Mouse (Mus musculus) retina, adult 2 months (tissue): ENCODE measurements around the gene Myo1f.

Experiments used
- DNase-seq: peaks from one replicate; pipeline ENCODE4 v3.0.0-alpha.2; 2012; ENCODE audit warnings: low read depth, low spot score

Myo1f gene

DNA sequence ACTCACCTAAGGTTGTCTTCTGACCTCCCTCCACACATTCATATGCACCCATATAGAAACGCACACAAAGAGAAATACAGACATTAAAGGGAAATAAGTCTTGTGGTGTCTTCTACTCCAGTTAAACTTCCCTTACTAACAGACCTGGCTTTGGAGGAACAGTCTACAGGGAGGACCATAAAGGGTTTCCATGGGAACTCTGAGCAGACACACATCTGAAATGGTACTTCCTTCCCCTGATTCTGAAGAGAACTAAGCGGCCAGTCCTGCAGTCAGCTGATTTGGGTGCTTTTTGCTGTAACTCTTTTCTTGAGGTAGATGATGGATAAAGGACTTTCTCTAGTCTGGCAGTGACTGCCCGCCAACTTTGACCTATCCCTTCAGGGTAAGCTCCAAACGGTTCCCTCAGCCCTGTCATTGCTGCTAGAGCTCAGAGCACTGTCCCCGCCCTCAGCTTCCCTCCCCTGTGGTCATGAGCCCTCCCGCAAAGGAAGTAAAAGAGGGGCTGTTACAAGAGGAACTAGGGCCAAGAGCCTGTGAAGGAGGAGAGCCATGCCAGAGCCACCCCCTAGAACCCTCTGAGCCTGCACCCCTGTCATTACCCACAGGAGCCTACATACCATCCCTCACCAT lies at the start of gene Myo1f:
Gene Myo1f, plus strand, starts transcription at position 485 of the 633 bp plus-strand sequence.
- no peak for DNase-seq

DNA sequence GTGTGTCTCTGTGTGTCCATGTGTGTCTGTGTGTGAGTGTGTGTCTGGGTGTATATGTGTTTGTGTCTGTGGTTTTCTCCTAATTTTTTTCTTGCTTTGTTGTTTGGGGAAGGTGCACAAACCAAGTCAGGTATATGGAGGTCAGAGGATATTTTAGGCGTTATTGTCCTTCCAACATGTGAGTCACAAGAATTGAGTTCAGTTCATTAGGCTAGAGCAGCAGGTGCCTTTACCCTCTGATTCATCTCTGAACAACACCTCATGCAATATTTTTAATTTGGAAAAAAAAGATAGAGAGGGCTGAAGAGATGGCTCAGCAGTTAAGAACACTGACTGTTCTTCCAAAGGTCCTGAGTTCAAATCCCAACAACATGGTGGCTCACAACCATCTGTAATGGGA lies 47.1 kb upstream of the Myo1f start:
- no peak for DNase-seq

DNA sequence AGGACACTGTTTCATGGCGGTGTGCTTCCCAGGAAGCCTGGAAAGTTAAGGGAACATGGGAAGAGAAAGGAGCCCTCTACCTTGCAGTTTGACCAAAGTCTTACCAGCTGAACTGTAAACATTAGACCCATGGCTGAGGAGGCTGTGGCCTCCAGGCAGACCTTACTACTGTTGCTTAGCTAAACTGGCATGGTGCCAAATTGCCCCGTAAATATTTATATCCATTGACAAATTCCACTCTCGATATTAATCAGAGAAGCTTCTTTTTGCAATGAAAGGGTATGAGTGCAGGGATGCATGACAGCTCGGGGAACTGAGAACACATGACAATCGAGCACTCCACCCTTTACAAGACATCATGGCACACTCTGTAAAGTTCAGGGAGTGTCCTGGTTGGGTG lies 45.3 kb upstream of the Myo1f start:
- DNase-seq = no peak

DNA sequence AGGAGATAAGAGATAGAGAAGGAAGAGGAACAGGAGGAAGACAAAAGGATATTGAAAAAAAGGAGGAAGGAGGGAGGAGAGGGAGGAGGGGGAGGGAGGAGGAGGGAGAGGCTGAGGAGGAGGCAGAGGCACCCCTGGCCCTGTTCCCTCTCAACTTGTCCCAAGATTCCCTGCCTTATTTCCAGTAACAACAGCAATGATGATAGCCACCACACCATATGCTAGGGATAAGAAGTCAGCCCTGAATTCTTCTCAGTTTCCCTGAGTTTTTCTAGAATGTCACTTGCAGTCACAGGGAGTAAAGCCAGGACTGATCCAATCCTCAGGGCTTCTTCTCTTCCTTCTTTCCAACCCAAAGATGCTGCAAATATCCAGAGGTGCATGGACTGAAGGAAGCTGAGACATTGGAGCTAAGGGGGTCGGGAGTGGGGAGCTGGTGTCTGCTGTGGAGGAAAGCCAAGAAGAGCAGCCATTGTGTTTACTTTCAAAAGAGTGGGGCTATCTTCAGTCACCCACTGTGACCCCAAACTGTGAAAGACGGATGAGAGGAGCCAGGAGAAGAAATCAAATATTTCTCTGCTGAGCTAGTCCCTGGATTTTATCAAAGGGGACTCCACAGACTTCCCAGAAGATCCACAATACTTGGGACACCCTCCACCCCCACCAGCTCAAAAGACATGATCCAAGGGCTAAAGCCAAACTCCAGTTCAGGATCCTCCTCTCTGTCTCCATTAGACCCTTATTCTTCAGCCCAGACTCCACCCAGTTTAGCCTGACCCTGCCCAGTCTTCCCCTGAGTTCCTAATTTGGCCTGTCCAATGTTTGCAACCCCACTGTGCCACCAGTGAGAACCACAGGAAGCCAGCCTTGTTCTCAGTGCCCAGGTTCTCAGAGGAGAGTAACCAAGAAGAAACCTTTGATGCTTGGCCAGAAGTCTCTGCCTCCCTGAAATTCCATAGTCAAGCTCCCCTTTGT lies 42.8 kb upstream of the Myo1f start:
- DNase-seq = no peak

DNA sequence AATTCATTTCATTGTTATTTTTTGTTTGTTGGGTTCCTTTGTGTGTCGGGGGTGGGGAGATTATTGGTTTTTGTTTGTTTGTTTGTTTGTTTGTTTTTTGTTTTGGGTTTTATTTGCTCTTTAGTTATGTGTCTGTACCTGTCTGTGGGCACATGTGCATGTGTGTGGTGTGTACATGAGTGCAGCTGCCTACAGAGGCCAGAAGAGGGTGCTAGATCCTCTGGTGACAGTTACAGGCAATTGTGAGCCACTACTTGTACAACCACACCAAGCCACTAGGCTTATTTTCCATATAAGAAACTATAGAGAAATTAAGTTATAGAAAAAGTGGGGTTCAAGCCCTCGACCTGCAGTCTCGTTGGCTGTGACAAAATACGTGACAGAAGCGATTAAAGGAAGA lies 41.6 kb upstream of the Myo1f start:
- DNase-seq = no peak

DNA sequence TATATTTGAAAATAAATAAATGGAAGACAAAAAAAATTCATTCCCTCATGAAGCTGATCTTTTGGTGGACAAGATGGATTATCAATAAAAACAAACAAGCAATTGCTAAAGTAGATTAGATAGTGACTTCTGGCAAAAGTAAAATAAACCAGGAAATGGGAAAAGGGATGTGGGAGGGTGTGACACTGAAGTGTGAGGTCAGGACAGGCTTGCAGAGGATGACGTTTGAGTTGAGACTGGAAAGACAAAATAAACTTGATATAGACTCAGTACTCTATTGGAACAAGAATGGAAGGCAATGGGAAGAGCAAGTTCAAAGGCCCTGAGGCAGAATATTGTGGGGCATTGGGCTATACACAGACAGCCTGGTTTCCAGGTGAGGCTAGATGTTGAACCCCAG lies 35.1 kb upstream of the Myo1f start:
- DNase-seq = no peak

DNA sequence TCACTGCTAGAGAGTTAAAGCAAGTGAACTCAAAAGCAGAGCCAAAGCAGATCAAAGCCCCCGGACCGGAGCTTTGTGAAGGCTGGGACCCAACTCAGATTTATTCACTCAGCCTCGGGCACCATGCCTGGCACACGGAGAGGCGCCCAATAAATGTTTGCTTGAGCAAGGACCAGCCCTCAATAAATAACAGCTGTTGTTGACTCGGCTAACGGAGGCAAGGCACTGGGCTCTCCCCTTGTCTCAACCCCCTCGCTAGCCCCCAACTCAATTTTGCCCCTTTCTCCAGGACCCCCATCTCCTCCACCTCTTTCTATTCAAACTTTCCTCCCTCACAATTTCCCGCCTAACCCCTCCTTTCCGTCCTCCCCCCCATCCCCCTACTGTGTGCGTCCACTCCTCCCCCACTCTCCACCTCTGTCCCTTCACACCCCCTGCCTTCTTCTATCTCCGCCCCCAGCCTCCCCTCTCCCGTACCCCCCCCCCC lies 32.0 kb upstream of the Myo1f start:
- DNase-seq = no peak

DNA sequence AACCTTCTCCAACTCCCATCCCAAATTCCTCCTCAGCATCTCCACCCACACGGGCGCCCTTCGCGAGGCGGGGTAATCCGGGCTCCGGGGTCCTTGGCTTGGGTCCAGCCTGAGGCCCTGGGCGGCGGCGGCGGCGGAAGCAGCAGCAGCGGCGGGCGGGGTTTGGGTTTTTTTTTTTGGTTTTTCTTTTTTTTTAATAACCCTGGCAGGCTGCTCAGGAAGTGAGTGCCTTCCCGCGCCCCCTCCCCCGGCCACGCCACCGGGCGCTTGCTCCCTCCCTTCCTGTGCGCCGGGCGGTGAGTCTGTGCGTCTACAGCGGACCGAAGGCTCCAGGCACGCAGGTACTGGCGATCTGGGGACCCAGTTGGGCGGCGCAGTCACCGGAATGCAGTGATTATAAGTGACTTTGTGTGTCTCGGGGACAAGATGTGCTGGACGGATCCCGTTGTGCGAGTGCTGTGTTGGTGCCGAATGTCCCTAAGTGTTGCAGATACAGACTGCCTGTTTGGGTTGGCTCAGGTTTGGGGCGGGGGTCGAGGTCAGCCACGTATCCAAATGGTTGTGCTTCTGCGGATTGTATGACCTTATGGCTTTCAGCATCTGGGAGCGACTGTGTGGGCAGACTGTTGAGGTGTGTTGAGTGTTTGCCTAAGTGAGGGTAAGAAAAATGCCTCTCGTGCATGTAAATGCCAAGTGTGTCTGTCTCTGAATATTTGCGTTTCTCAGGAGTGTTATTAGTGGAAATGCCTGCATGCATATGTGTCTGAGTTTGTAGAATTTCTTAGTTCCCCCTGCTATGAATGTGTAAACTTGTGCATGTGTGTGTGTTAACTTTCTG lies 31.4 kb upstream of the Myo1f start, which contains the start of gene Adamts10:
Gene Adamts10, plus strand, starts transcription at position 287 of the 838 bp plus-strand sequence.
- no peak for DNase-seq

DNA sequence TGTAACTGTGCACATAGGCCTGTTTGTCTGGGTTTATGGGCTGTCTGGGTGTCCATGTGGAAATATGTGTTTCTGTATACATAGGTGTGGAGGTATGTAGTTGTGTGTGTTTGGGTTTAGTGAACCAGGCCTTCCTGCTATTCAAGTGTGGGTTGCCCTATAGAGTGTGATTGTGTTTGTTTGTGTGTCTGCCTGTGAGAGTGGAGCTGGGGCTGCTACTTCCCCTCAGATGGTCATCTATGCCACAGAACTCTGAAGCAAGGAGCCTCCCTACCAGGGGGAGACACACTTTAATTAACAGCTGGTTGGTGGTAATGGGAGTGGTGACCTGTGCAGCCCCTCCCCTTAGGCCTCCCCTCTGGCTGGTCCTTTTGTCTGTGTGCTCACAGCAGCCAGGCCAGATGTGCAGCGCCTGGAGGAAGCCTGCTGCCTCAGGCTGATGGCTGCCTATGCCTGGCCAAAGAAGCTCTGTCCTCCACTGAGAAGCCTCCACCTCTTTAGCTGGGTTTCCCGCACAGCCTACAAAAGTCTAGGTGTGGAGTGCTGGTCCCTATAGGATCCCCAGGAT lies 30.6 kb upstream of the Myo1f start:
- no peak for DNase-seq

DNA sequence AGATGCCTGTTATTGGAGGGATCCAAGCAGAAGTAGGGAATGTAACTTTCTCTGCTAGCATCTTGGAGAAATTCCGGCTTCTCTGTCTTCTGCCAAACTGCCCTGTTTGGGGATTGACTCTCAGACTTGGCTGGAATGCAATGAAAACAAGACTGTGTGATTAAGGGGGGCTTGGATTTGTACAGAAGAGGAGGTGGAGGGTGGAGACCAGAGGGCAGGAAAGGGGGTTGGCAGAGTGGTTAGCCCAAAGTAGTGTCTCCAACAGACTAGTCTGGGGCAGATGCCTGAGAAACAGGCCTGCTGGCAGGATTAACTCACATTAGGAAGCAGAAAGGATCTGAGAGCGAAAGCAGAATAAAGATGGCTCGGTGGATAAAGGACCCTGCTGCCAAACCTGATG lies 29.0 kb upstream of the Myo1f start:
- no peak for DNase-seq

DNA sequence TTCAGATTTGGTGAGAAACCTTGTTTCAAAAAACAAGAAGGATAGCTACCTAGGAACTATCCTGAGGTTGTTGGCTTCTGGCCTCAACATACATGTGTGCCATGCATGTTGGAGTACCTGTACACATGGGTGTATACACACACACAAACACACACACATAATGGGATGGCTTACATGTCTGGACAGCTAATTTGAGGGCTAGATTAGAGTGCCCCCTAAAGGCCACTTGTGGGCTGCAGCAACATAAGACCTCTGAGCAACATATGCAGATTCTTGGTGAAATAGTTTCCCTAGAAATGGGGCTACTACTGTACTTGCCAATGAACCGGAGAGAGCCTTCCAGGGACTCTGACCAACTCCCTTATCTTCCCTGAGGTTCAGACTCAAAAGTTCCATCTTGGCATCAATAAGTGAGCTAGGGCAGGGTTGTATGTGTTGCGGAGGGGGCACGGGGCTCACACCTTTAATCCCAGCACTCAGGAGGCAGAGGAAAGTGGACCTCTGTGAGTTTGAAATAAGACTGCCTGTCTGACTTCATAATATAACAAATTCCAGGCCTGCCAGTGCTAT lies 16.3 kb upstream of the Myo1f start:
- DNase-seq = no peak

DNA sequence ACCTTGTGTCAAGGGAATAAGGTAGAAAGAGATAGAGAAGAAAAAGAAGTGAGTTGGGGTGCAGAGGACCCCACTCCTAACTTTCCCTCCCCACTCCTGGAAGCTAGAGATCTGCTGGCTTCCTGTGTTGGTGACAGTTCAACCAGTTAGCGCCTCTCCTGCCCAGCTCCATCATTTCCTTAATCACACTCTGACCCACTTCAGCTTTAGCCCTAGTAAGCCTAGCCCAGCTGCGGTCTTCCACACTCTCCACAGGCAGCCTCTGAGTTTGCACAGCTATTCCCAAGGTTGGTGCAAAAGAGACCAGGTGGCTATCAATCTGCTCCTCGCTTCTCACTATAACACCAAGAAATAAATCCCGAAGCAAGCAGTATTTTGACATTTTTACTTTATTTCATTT lies 15.6 kb upstream of the Myo1f start:
- no peak for DNase-seq

DNA sequence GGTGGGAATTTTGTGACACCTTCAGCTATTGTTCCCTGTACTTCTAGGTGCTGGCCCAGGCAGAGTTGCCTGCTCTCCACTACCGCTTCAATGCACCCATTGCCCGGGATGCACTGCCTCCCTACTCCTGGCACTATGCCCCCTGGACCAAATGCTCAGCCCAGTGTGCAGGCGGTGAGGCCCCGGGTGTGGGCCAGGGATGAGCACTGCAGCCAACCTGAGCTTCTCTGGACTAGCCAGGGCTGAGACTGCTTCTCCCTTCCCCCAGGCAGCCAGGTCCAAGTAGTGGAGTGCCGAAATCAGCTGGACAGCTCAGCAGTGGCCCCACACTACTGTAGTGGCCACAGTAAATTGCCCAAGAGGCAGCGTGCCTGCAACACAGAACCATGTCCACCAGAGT lies 6.3 kb upstream of the Myo1f start:
- no peak for DNase-seq

DNA sequence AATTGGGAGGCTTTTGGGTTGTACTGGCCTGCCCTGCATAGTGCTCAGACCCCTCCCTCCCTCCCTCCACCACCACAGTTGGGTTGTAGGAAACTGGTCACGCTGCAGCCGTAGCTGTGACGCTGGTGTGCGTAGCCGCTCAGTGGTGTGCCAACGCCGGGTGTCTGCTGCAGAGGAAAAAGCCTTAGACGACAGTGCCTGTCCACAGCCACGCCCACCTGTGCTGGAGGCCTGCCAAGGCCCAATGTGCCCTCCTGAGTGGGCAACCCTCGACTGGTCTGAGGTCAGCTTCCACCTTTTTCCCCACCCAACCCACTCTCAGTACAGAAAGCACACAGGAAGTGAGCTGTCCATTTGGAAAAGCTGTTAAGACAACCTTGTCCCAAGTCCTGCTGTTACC lies 5.1 kb upstream of the Myo1f start:
- DNase-seq = no peak

DNA sequence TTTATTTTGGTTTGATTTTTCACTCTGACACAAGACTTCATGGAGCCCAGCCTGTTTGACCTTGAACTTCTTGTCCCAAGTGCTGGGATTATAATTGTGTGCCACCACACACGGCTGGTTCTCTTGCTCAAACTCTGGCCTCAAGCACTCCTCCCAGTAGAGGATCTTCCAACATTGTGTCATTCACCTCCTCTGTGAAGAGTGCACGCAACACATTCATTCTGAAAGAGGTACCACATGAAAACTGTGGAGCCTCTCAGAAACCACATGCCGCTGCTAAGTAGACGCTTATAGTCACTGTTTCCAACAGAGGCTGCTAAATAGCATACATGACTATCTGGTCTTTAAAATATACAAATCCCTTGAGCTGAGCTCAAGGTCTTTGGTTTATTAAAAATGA lies 3.4 kb upstream of the Myo1f start:
- DNase-seq = no peak

DNA sequence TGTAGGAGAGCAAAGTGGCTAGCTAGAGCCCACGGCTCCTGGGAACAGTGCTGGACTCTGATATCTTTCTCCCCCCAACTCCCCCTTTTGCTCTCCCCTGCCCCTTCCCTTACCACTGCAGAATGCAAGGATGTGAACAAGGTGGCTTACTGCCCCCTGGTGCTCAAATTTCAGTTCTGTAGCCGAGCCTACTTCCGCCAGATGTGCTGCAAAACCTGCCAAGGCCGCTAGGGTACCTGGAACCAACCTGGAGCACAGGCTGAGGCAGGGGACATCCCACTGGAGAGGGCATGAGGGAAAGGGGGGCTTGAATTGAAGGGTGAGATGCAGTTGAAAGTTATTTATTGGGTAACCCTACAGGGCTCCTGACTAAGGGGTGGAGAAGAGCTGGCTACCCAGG lies 2.5 kb upstream of the Myo1f start:
- no peak for DNase-seq

DNA sequence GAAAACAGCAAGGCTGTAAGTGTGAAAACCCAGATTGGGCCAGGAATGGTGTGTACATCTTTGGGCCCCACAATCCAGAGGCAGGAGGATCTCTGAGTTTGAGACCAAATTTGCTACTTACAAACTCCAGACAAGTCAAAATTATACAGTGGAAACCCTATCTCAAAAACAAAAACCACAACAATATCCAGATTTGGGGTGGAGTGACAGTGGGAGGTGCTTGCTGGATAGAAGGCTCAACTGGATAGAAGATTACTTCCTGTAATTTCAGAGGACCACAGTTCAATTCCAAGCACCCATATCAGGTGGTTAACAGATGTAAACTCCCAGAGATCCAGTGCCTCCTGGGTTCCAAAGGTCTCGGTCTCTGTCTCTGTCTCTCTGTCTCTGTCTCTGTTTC lies 971 bp upstream of the Myo1f start:
- no peak for DNase-seq

DNA sequence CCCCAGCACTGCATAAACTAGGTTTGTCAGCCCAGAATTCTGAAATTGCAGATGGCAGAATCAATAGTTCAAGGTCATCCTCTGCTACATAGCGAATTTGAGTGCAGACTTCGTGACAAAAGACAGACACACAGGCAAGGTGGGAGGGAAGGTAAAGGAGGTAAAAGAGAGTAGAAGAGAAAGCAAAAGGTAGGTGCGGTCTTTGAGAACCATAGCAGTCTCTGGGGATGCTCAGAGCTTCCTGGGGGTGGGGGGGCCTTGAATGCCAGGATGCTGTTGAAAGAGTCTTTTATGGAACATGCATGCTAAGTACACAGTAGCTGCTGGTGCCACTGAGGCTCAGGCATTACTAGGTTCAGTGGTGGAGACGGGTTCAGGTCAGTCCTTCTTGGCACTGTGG lies 2.4 kb downstream of the Myo1f start:
- no peak for DNase-seq

DNA sequence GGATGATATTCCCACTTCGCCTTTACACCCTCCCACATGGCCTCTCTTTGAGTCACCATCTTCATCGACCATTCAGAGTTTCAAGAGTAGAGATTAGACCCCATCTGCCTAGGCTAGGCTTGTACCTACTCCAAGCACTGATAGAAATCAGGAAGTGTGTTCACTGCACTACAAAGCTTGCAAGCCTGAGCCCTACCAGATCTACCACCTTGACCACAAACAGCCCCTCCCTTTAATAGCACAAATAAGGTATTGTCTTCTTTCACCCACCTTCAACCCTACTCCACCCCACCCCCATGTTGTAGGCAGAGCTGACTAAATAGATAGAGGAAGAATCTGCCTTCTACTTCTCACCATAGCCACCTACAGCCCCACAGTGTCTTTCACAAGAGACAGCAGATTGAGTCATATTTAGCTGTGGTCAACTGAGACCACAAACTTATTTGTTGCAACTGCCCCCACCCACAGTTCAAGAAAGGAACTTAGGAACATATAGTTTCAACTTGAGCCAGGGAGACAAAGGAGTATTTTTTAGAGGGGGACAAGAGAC lies 8.1 kb downstream of the Myo1f start:
- DNase-seq = no peak

DNA sequence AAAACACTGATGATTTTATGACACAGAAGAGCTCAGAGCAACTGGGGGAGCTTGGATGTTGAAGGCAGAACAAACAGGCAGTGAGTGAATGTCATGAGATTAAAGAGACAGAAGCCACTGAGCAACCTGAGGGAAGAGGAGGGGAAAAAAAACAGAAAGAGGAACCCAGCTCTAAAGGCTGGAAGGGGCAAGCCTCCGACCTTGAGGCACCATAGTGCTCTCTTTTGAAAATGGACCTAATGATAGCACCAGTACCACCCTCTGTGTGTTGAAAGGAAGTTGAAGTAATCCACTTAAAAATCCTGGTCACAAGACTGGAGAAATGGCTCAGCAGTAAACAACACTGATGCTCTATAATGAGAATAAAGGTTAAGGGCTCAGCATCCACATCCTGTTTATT lies 9.1 kb downstream of the Myo1f start:
- no peak for DNase-seq

DNA sequence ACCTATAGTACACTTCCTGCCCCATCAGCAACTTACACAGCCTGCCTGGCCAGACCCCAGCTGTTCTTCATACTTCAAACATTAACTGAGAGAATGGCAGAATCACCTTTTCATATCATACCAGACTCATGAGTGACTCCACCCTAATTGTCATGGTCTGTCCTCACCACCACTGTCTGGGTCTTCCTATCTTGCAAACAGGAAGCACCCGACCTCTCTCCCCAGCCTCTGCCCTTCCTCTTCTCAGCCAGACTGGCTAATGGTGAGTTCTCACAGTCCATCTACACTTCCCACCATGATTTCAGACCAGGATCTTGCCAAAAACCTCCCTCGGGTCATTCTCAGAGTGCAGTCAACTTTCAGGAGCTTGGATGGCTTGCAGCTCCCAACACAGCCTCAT lies 10.7 kb downstream of the Myo1f start:
- no peak for DNase-seq
